Mouse (Mus musculus): ENCODE measurements around the gene Rbm5. TPM values are rescaled to one million over a fixed set of nuclear protein-coding genes. Genes with fewer than 3 reads are reported as not detected.

The Rbm5 gene
- polyA plus RNA-seq, 1 experiment from 2014 or later, result 118 TPM

DNA sequence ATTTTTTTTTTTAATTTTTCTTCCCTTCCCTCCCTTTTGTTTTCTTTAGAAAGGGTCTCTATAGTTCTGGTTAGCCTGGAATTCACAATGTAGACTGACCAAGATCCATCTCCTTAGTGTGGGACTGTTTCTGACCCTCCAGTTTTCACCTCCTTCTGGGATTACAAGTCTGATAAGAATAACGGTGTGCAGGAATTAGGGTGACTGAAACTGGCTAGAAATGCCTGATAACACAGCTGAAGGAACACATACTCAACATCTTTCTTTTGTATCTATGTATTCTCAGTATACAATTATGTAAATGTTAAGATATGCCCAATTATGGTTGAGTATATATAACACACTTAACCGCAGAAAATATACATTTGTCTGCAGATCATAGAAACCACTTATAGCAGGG is 986 bp upstream of the Rbm5 start:
- Histone ChIP-seq H3K9me3 (ENCODE audit: control insufficient read depth, low read length) (no peaks in the 10 kb centered on the region), H3K4me2 (ENCODE audit: low read length) (peak overlapping the region; percentile 63; the same call in 1 of the 2 replicates), H3K4me3 (ENCODE audit: control insufficient read depth in 1 of 2, insufficient read depth in 1 of 2, low read depth in 1 of 2, low read length in 2 of 2) (no peak overlapping the region), H3K36me3 (ENCODE audit: control insufficient read depth, insufficient read depth, low read length) (peaks cover 67% of the 10 kb centered on the region), H3K27ac (replicated peaks in 1 of 2; ENCODE audit: control insufficient read depth in 1 of 2, insufficient read depth in 1 of 2, low read depth in 2 of 2, low read length in 2 of 2) (peak overlapping the region in 1 of 2 experiments; percentile 63; a peak in 2 of 4 replicates), H3K27me3 (ENCODE audit: control insufficient read depth, insufficient read depth, low read length) (no peaks in the 10 kb centered on the region), H3K4me1 (ENCODE audit: control insufficient read depth in 2 of 2, insufficient read depth in 2 of 2, low read length in 2 of 2) (peaks cover 2 to 15% of the 10 kb centered on the region in 2 experiments; a peak in 2 of 4 replicates), H3K9ac (ENCODE audit: low read length) (no peak overlapping the region)
- no peak for ATAC-seq (ENCODE audit: insufficient number of reproducible peaks, insufficient read depth, low FRiP score, low read depth)
- WGBS, result 46% methylated on average over 2 of the region's 2 CpGs

DNA sequence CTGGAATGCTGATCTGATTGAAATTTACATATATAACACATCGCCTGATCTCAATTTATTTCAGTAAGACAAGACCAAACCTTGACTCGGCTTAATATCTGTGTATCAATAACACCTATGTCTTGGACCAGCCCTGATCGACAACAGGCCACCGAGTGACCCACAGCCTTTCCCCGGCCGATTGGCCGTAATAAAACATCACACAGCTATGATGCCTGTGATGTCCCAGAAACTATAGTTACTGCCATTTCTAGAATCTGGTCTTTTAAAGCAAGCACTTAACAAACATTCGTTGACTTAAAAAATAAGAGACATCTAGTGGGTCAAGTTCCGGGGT is 791 bp downstream of the Rbm5 start:
- Histone ChIP-seq H3K36me3 (ENCODE audit: control insufficient read depth, insufficient read depth, low read length) (peaks cover 68% of the 10 kb centered on the region), H3K4me2 (ENCODE audit: low read length) (peak overlapping the region; percentile 82), H3K4me3 (ENCODE audit: control insufficient read depth in 1 of 2, insufficient read depth in 1 of 2, low read depth in 1 of 2, low read length in 2 of 2) (peak overlapping the region; percentile 87 to 89), H3K9me3 (ENCODE audit: control insufficient read depth, low read length) (no peaks in the 10 kb centered on the region), H3K9ac (ENCODE audit: low read length) (peak overlapping the region; percentile 96), H3K4me1 (ENCODE audit: control insufficient read depth in 2 of 2, insufficient read depth in 2 of 2, low read length in 2 of 2) (peaks cover 2 to 15% of the 10 kb centered on the region in 2 experiments; a peak in 2 of 4 replicates), H3K27ac (replicated peaks in 1 of 2; ENCODE audit: control insufficient read depth in 1 of 2, insufficient read depth in 1 of 2, low read depth in 2 of 2, low read length in 2 of 2) (peak overlapping the region; percentile 89), H3K27me3 (ENCODE audit: control insufficient read depth, insufficient read depth, low read length) (no peaks in the 10 kb centered on the region)
- no peak for ATAC-seq (ENCODE audit: insufficient number of reproducible peaks, insufficient read depth, low FRiP score, low read depth)
- WGBS, result 2% methylated on average over 9 of the region's 9 CpGs

DNA sequence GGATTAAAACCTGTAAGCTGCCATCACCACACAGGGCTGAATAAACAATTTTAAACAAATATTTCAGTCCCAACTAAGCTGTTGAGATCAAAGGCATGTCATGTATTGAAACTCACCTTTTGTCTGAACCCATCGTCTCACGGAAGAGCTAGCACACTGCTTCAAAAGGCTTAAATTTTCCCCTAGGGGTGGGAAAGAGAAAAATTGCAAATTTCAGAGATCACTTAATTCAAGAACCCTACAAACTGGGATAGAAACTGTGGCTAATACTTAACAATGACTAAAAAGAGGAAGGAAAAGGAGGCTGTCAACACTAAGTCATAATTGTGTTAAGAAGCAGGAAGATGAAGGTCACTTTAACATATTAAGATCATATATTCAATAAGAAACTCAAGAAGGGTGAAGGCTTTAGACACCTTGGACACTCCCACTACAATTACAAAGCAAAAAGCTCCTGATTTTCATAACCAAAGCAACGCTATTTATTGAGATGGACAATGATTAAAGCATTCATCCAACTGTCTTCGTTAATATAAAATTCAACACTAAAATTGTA is 1.3 kb downstream of the Rbm5 start:
- Histone ChIP-seq H3K4me1 (ENCODE audit: control insufficient read depth in 2 of 2, insufficient read depth in 2 of 2, low read length in 2 of 2) (peaks cover 2 to 15% of the 10 kb centered on the region in 2 experiments; a peak in 2 of 4 replicates), H3K27ac (replicated peaks in 1 of 2; ENCODE audit: control insufficient read depth in 1 of 2, insufficient read depth in 1 of 2, low read depth in 2 of 2, low read length in 2 of 2) (no peak overlapping the region), H3K4me3 (ENCODE audit: control insufficient read depth in 1 of 2, insufficient read depth in 1 of 2, low read depth in 1 of 2, low read length in 2 of 2) (peak overlapping the region; percentile 87 to 89; a peak in 3 of 4 replicates), H3K36me3 (ENCODE audit: control insufficient read depth, insufficient read depth, low read length) (peaks cover 68% of the 10 kb centered on the region), H3K4me2 (ENCODE audit: low read length) (peak overlapping the region; percentile 82), H3K9ac (ENCODE audit: low read length) (peak overlapping the region; percentile 96), H3K9me3 (ENCODE audit: control insufficient read depth, low read length) (no peaks in the 10 kb centered on the region), H3K27me3 (ENCODE audit: control insufficient read depth, insufficient read depth, low read length) (no peaks in the 10 kb centered on the region)
- whole genome bisulfite sequencing, result 34% methylated on average over 4 of the region's 4 CpGs
- ATAC-seq (ENCODE audit: insufficient number of reproducible peaks, insufficient read depth, low FRiP score, low read depth), result no peak

DNA sequence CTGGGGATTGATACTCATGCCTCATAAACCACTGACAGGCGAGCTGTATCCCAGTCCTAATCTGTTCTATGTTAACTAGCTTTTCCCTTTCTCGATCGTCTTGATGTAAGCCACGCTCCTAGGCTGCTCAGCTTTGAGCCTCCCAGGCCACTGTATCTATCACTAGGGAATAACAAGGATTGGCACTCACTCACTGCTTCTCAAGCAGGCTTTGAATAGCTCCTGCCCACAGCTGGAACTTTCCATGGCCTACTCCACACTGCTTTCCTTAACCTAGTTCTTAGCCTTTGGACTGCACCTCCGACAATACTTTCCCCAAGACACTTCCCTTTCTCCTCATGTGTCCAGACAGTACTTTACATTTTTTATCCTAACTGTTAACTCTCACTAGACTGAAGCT is 1.9 kb downstream of the Rbm5 start:
- Histone ChIP-seq H3K27ac (replicated peaks in 1 of 2; ENCODE audit: control insufficient read depth in 1 of 2, insufficient read depth in 1 of 2, low read depth in 2 of 2, low read length in 2 of 2) (no peak overlapping the region), H3K9ac (ENCODE audit: low read length) (peak overlapping the region; percentile 96), H3K4me2 (ENCODE audit: low read length) (peak overlapping the region; percentile 82), H3K4me1 (ENCODE audit: control insufficient read depth in 2 of 2, insufficient read depth in 2 of 2, low read length in 2 of 2) (peaks cover 2 to 15% of the 10 kb centered on the region in 2 experiments; a peak in 2 of 4 replicates), H3K36me3 (ENCODE audit: control insufficient read depth, insufficient read depth, low read length) (peaks cover 68% of the 10 kb centered on the region), H3K9me3 (ENCODE audit: control insufficient read depth, low read length) (no peaks in the 10 kb centered on the region), H3K27me3 (ENCODE audit: control insufficient read depth, insufficient read depth, low read length) (no peaks in the 10 kb centered on the region), H3K4me3 (ENCODE audit: control insufficient read depth in 1 of 2, insufficient read depth in 1 of 2, low read depth in 1 of 2, low read length in 2 of 2) (peak overlapping the region in 1 of 2 experiments; percentile 87; a peak in 2 of 4 replicates)
- ATAC-seq (ENCODE audit: insufficient number of reproducible peaks, insufficient read depth, low FRiP score, low read depth), result no peak
- 78% methylated on average over 5 of the region's 5 CpGs for WGBS

DNA sequence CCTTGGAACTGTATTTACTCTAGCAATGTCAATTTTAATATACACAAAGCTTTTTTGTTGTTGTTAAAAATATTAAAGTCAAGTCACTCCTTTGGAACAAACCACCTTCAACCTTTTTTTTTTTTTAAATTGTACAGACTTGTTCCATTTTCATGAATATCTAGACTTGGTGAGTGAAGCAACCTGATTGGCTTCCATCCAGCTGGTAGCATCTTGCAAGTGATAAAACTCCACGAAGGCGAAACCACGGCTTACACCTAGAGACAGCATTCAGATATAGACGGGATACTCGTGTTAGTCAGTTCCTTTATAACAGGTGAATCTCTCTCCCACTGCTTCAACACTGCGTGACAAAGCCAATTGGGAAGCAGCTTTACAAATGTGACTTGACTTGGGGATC is 11.2 kb downstream of the Rbm5 start:
- Histone ChIP-seq H3K4me3 (ENCODE audit: control insufficient read depth in 1 of 2, insufficient read depth in 1 of 2, low read depth in 1 of 2, low read length in 2 of 2) (no peak overlapping the region), H3K9ac (ENCODE audit: low read length) (no peak overlapping the region), H3K27ac (replicated peaks in 1 of 2; ENCODE audit: control insufficient read depth in 1 of 2, insufficient read depth in 1 of 2, low read depth in 2 of 2, low read length in 2 of 2) (no peak overlapping the region), H3K4me1 (ENCODE audit: control insufficient read depth in 2 of 2, insufficient read depth in 2 of 2, low read length in 2 of 2) (no peaks in the 10 kb centered on the region), H3K4me2 (ENCODE audit: low read length) (no peak overlapping the region), H3K27me3 (ENCODE audit: control insufficient read depth, insufficient read depth, low read length) (no peaks in the 10 kb centered on the region), H3K9me3 (ENCODE audit: control insufficient read depth, low read length) (no peaks in the 10 kb centered on the region), H3K36me3 (ENCODE audit: control insufficient read depth, insufficient read depth, low read length) (peaks cover 98% of the 10 kb centered on the region)
- ATAC-seq (ENCODE audit: insufficient number of reproducible peaks, insufficient read depth, low FRiP score, low read depth), result no peak
- WGBS, result 93% methylated on average over 6 of the region's 6 CpGs

DNA sequence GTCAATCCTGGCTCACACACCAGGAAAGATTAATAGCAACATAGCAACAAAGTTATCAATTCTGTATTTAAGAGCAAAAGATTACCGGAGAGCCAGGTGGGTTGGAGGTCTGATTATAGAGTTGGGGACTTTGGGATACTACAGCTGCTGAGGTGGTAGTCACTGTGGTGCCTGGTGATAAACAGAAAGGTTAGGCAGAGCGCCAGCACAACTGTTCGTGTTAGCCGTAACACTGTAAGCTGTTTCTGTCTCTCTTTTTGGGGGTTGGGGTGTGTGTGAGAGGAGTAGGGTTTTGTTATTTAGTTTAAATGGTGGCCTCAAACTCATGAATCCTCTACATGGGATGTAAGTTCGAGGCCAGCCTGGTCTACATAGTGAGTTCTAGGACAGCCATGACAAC is 20.4 kb downstream of the Rbm5 start:
- Histone ChIP-seq H3K4me2 (ENCODE audit: low read length) (no peak overlapping the region), H3K27me3 (ENCODE audit: control insufficient read depth, insufficient read depth, low read length) (no peaks in the 10 kb centered on the region), H3K36me3 (ENCODE audit: control insufficient read depth, insufficient read depth, low read length) (peaks cover 96% of the 10 kb centered on the region), H3K4me3 (ENCODE audit: control insufficient read depth in 1 of 2, insufficient read depth in 1 of 2, low read depth in 1 of 2, low read length in 2 of 2) (no peak overlapping the region), H3K4me1 (ENCODE audit: control insufficient read depth in 2 of 2, insufficient read depth in 2 of 2, low read length in 2 of 2) (no peaks in the 10 kb centered on the region), H3K9me3 (ENCODE audit: control insufficient read depth, low read length) (peaks cover 5% of the 10 kb centered on the region), H3K27ac (replicated peaks in 1 of 2; ENCODE audit: control insufficient read depth in 1 of 2, insufficient read depth in 1 of 2, low read depth in 2 of 2, low read length in 2 of 2) (no peak overlapping the region), H3K9ac (ENCODE audit: low read length) (no peak overlapping the region)
- no peak for ATAC-seq (ENCODE audit: insufficient number of reproducible peaks, insufficient read depth, low FRiP score, low read depth)
- WGBS, result 82% methylated on average over 5 of the region's 5 CpGs

DNA sequence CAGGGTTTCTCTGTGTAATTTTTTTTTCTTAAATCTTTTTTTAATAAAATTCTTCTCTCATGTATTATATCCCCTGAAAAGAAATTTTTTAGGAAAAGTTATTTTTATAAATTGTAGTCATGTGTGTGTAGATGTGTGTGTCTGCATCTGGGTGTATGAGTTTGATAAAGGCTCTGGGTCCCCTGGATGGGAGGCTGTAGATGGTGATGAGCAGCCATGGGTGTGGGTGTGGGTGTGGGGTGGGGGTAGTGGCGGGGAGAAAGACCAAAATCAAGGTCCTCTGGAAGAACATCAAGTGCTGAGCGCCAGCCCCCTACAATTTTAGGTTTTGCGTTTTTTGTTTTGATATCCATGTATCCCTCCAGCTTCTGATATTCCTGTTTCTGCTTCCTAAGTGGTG is 22.7 kb downstream of the Rbm5 start:
- Histone ChIP-seq H3K27me3 (ENCODE audit: control insufficient read depth, insufficient read depth, low read length) (no peaks in the 10 kb centered on the region), H3K9ac (ENCODE audit: low read length) (no peak overlapping the region), H3K4me2 (ENCODE audit: low read length) (no peak overlapping the region), H3K9me3 (ENCODE audit: control insufficient read depth, low read length) (peaks cover 5% of the 10 kb centered on the region), H3K36me3 (ENCODE audit: control insufficient read depth, insufficient read depth, low read length) (peaks cover 98% of the 10 kb centered on the region), H3K27ac (replicated peaks in 1 of 2; ENCODE audit: control insufficient read depth in 1 of 2, insufficient read depth in 1 of 2, low read depth in 2 of 2, low read length in 2 of 2) (no peak overlapping the region), H3K4me3 (ENCODE audit: control insufficient read depth in 1 of 2, insufficient read depth in 1 of 2, low read depth in 1 of 2, low read length in 2 of 2) (no peak overlapping the region), H3K4me1 (ENCODE audit: control insufficient read depth in 2 of 2, insufficient read depth in 2 of 2, low read length in 2 of 2) (no peaks in the 10 kb centered on the region)
- ATAC-seq (ENCODE audit: insufficient number of reproducible peaks, insufficient read depth, low FRiP score, low read depth), result no peak
- WGBS, result 100% methylated on average over 3 of the region's 3 CpGs

DNA sequence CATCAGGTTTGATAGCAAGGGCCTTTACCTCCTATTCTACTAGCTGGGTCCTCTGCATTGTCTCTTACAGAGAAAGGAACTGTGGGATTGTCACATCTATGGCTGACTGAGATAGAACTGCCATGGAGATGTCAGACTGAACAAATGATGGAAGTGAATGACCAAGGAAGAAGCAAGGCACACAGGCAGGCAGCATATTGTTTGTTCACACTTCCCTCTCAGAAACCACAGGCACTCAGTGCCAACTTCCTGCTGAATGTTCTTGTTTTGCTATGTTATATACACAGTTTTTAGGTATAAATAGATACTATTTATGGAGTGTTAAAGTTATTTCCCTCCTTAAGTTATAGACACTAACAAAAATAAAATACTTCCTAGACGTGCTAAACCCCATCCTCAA is 23.5 kb downstream of the Rbm5 start:
- H3K27me3 ChIP-seq (ENCODE audit: control insufficient read depth, insufficient read depth, low read length), result no peaks in the 10 kb centered on the region
- H3K4me2 ChIP-seq (ENCODE audit: low read length), result no peak overlapping the region
- H3K9me3 ChIP-seq (ENCODE audit: control insufficient read depth, low read length), result peaks cover 5% of the 10 kb centered on the region
- H3K4me1 ChIP-seq (ENCODE audit: control insufficient read depth in 2 of 2, insufficient read depth in 2 of 2, low read length in 2 of 2), result no peaks in the 10 kb centered on the region
- H3K36me3 ChIP-seq (ENCODE audit: control insufficient read depth, insufficient read depth, low read length), result peaks cover 98% of the 10 kb centered on the region
- no peak overlapping the region for H3K9ac ChIP-seq (ENCODE audit: low read length)
- no peak for ATAC-seq (ENCODE audit: insufficient number of reproducible peaks, insufficient read depth, low FRiP score, low read depth)
- WGBS, result 97% methylated on average over 1 of the region's 1 CpGs
- H3K27ac ChIP-seq (replicated peaks in 1 of 2; ENCODE audit: control insufficient read depth in 1 of 2, insufficient read depth in 1 of 2, low read depth in 2 of 2, low read length in 2 of 2), result no peak overlapping the region
- no peak overlapping the region for H3K4me3 ChIP-seq (ENCODE audit: control insufficient read depth in 1 of 2, insufficient read depth in 1 of 2, low read depth in 1 of 2, low read length in 2 of 2)

All from heart, embryonic 14.5 days (tissue).